In the genomic region with DNA sequence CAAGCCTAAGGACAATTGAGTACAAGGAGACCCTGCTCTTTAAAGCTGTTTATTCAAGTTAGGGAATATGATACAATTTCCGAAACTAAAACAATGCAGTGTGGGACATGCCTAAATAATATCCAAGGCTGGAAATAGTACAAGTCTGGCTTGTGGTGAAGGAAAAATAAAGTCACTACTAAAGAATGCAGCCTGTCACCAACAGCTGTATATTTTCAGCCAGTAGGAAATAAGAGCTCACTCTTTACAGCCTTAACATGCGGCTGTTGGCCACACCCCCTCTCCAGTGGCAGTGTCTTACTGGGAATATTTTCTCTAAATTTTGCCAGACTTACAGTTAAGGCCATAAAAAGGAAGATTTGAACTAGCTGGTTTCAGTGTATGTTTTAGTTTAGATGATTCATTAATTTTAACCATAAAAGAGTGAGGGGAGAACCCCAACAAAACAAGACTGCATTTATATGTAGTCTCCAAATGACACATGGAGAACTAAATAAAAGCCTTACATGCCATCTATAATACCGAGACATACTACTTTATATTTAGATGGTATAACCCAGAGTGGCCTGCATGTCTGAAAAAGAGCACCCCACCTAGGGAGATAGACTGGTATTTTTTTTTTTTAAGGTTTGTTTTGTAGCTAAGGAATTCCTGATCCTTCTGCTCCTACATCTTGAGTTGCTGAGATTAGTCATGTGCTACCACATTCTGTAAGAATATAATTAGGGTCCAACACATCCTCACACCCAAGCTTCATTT, we compare ENCODE assay signal across 12 mouse cellular contexts. TPM values are rescaled to one million over a fixed set of nuclear protein-coding genes. Genes with fewer than 3 reads are reported as not detected.
DNase-seq lines count a peak whose midpoint lies in the region; ATAC-seq and TF ChIP-seq lines count a peak whose summit lies in the region.
"Had no signal": no experiment of that assay in that cellular context is flagged by ENCODE, and none has a peak within 500 bp of the region (broad histone marks: within the 10 kb centered on the region; RNA-seq: fewer than 3 reads in every experiment).

No protein-coding gene starts in this region.

- peak; percentile 97 for DNase-seq in heart, adult 11 months
- DNase-seq in heart, embryonic 10.5 days (ENCODE audit: low spot score): no peak
- peak; percentile 76 for DNase-seq in kidney, postnatal 14 days
- DNase-seq in thymus, postnatal 25 days: no peak
- no peak for DNase-seq in frontal cortex, adult 2 months (ENCODE audit: extremely low spot score in 1 of 2, low spot score in 1 of 2)
- no peak for DNase-seq in midbrain, embryonic 10.5 days (ENCODE audit: low spot score)
- DNase-seq: adrenal gland, adult 2 months had no signal

- no peak overlapping the region for H3K4me3 ChIP-seq in heart, embryonic 10.5 days
- no peak overlapping the region; a peak in 1 of 4 replicates for H3K4me3 ChIP-seq in heart, embryonic 14.5 days (ENCODE audit: control insufficient read depth in 1 of 2, insufficient read depth in 1 of 2, low read depth in 1 of 2, low read length in 2 of 2)
- H3K4me3 ChIP-seq in small intestine, adult 2 months (ENCODE audit: low read depth, low read length): no peak overlapping the region
- no peak overlapping the region for H3K4me3 ChIP-seq in midbrain, embryonic 10.5 days
- H3K4me3 ChIP-seq: hindbrain, embryonic 15.5 days had no signal

- H3K27ac ChIP-seq in heart, embryonic 10.5 days: no peak overlapping the region
- H3K27ac ChIP-seq in heart, embryonic 14.5 days (replicated peaks in 1 of 2; ENCODE audit: control insufficient read depth in 1 of 2, insufficient read depth in 1 of 2, low read depth in 2 of 2, low read length in 2 of 2): peak overlapping the region; percentile 94 to 97
- peak overlapping the region; percentile 77 for H3K27ac ChIP-seq in small intestine, adult 2 months (ENCODE audit: insufficient read depth, low read depth, low read length)
- H3K27ac ChIP-seq in midbrain, embryonic 10.5 days (replicated peaks): no peak overlapping the region
- H3K27ac ChIP-seq: hindbrain, embryonic 15.5 days; macrophage had no signal

- no peaks in the 10 kb centered on the region; the same call in 1 of the 2 replicates for H3K4me1 ChIP-seq in heart, embryonic 10.5 days
- H3K4me1 ChIP-seq in heart, embryonic 14.5 days (ENCODE audit: control insufficient read depth in 2 of 2, insufficient read depth in 2 of 2, low read length in 2 of 2): peaks cover 3 to 35% of the 10 kb centered on the region in 2 experiments
- no peaks in the 10 kb centered on the region; the same call in 1 of the 2 replicates for H3K4me1 ChIP-seq in small intestine, adult 2 months (ENCODE audit: control insufficient read depth, insufficient read depth, insufficient read length, low read length)
- no peaks in the 10 kb centered on the region for H3K4me1 ChIP-seq in midbrain, embryonic 10.5 days
- H3K4me1 ChIP-seq: hindbrain, embryonic 15.5 days had no signal

- H3K27me3 ChIP-seq in heart, embryonic 10.5 days (ENCODE audit: insufficient read depth, poor library complexity, severe bottlenecking): no peaks in the 10 kb centered on the region
- H3K27me3 ChIP-seq in heart, embryonic 14.5 days (ENCODE audit: control insufficient read depth, insufficient read depth, low read length): no peaks in the 10 kb centered on the region
- H3K27me3 ChIP-seq in small intestine, adult 2 months (ENCODE audit: control insufficient read depth, insufficient read depth, low read length): no peaks in the 10 kb centered on the region
- H3K27me3 ChIP-seq in midbrain, embryonic 10.5 days (ENCODE audit: low read depth, poor library complexity, severe bottlenecking): no peaks in the 10 kb centered on the region
- H3K27me3 ChIP-seq: hindbrain, embryonic 15.5 days had no signal

- no peak for TF ChIP-seq CTCF in small intestine, adult 2 months (IDR thresholded peaks at IDR 0.05; ENCODE audit: extremely low read depth, insufficient read length, insufficient replicate concordance, low read depth, low read length)

- peak; percentile 85 for ATAC-seq in heart, embryonic 14.5 days (ENCODE audit: insufficient number of reproducible peaks, insufficient read depth, low FRiP score, low read depth)
- ATAC-seq: CD4-positive, CD25-positive, alpha-beta regulatory T cell, adult 4 months had no signal

- WGBS in heart, embryonic 10.5 days: 56% methylated on average over 3 of the region's 3 CpGs
- 11% methylated on average over 3 of the region's 3 CpGs for WGBS in heart, embryonic 14.5 days
- 58% methylated on average over 3 of the region's 3 CpGs for WGBS in small intestine, adult 2 months
- 77% methylated on average over 3 of the region's 3 CpGs for WGBS in midbrain, embryonic 10.5 days

- peak overlapping the region; percentile 51 for H3K4me2 ChIP-seq in heart, embryonic 14.5 days (ENCODE audit: low read length)
- H3K4me2 ChIP-seq: hindbrain, embryonic 15.5 days had no signal

- peak overlapping the region; percentile 64 for H3K9ac ChIP-seq in heart, embryonic 14.5 days (ENCODE audit: low read length)
- H3K9ac ChIP-seq: hindbrain, embryonic 15.5 days had no signal

- H3K9me3 ChIP-seq in heart, embryonic 10.5 days: no peaks in the 10 kb centered on the region
- no peaks in the 10 kb centered on the region for H3K9me3 ChIP-seq in heart, embryonic 14.5 days (ENCODE audit: control insufficient read depth, low read length)
- H3K9me3 ChIP-seq in midbrain, embryonic 10.5 days (replicated peaks): no peaks in the 10 kb centered on the region
- H3K9me3 ChIP-seq: hindbrain, embryonic 15.5 days had no signal

- peaks cover 5% of the 10 kb centered on the region; the same call in 1 of the 2 replicates for H3K36me3 ChIP-seq in heart, embryonic 10.5 days
- H3K36me3 ChIP-seq in heart, embryonic 14.5 days (ENCODE audit: control insufficient read depth, insufficient read depth, low read length): peaks cover 3% of the 10 kb centered on the region; the same call in 1 of the 2 replicates
- H3K36me3 ChIP-seq in small intestine, adult 2 months (ENCODE audit: control insufficient read depth, insufficient read depth, low read length): peaks cover under 1% of the 10 kb centered on the region
- H3K36me3 ChIP-seq in midbrain, embryonic 10.5 days: peaks cover 3% of the 10 kb centered on the region; the same call in 1 of the 2 replicates

- TF ChIP-seq POLR2A in small intestine, adult 2 months (IDR thresholded peaks at IDR 0.05; ENCODE audit: low read depth, low read length): no peak

RNA-seq across cellular contexts. Expression of a gene that starts 23.9 kb away (rescaled TPM):
- 31.1 and 31.4 TPM in 2 replicates for polyA plus RNA-seq in heart, embryonic 10.5 days (2016; fragmentation: Nextera tagmentation; extraction: Ambion mirVana)
- polyA plus RNA-seq in heart, embryonic 14.5 days (2014; fragmentation: Nextera tagmentation; extraction: Ambion mirVana): 74.2 and 76.8 TPM in 2 replicates
- polyA plus RNA-seq in small intestine, adult 2 months (2012; rRNA removed): 17.0 and 27.2 TPM in 2 replicates
- polyA plus RNA-seq in frontal cortex, adult 2 months (2012; rRNA removed): 169 and 170 TPM in 2 replicates
- 24.5 and 30.9 TPM in 2 replicates for polyA plus RNA-seq in midbrain, embryonic 10.5 days (2016; fragmentation: Nextera tagmentation; extraction: Ambion mirVana)

RNA-seq across cellular contexts. Expression of a gene that starts 54.2 kb away (rescaled TPM):
- polyA plus RNA-seq in heart, embryonic 10.5 days (2016; fragmentation: Nextera tagmentation; extraction: Ambion mirVana): 9.4 and 10.7 TPM in 2 replicates
- polyA plus RNA-seq in heart, embryonic 14.5 days (2014; fragmentation: Nextera tagmentation; extraction: Ambion mirVana): 7.7 and 8.2 TPM in 2 replicates
- 17.1 and 17.5 TPM in 2 replicates for polyA plus RNA-seq in small intestine, adult 2 months (2012; rRNA removed)
- 4.3 and 4.4 TPM in 2 replicates for polyA plus RNA-seq in frontal cortex, adult 2 months (2012; rRNA removed)
- 2.4 and 2.9 TPM in 2 replicates for polyA plus RNA-seq in midbrain, embryonic 10.5 days (2016; fragmentation: Nextera tagmentation; extraction: Ambion mirVana)
- polyA plus RNA-seq: CD4-positive, CD25-positive, alpha-beta regulatory T cell, adult 4 months had no signal

Comparison
In these comparisons a context has a peak if more than half of its experiments do, and no peak if none do; other contexts are left out.
1. DNase-seq: peak in heart, adult 11 months (single experiment) and kidney, postnatal 14 days (single experiment); none in heart, embryonic 10.5 days (single experiment), thymus, postnatal 25 days (single experiment), frontal cortex, adult 2 months (0 of 2) and midbrain, embryonic 10.5 days (single experiment).
2. H3K27ac ChIP-seq: peak in heart, embryonic 14.5 days (2 of 2) and small intestine, adult 2 months (single experiment); none in heart, embryonic 10.5 days (single experiment) and midbrain, embryonic 10.5 days (single experiment).